Mouse (Mus musculus): ENCODE data around the gene Olfr1346.
A peak's percentile ranks its signal among the peaks of the same experiment; 100 is the strongest.
"Not testable (repeated sequence)": the region's sequence is repeated elsewhere in the genome, so short reads cannot be mapped to it uniquely, and the experiment has no call there.

Gene Olfr1346

DNA sequence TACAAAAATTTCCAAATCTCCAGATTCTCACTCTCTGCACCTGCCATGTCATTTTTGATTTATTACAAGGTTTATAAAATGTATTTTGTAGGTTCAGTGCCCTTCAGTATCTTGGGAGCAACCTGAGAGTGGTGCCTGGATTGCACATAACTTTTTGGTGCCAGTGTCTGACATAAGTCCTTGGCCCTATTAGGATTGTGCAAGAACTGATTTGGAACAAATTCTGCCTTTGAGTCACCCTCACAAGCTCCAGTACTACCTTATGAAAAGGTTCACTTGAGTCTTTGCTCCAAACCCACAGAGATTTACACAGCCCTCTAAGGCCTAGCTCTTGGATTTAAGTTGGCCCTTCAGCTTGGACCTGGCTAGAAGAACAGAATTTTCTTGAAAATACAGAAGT lies at the start of gene Olfr1346:
Gene Olfr1346, plus strand, starts transcription at position 151 of the 400 bp plus-strand sequence.
- DNase-seq (ENCODE audit: low read depth, low spot score) = no peak

DNA sequence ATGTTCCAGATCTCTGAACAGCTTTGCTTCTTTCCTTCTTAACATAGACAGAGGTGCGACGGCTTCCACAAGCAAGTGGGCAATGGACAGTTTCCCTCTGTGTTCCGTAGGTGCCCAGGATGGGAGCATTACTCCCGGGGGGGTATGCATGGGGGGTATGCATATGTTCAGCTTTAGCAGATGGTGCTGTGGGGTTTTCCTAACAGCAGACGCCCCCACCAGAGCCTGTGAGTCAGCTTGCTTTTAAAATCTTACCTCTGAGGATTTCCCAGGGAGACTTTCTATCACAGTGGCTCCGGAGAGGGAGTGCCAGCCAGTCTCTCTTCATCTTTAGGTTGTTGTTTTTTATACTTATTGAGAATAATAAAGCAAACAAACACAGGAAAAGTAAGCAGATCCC lies 47.0 kb upstream of the Olfr1346 start:
- DNase-seq (ENCODE audit: low read depth, low spot score) = no peak

DNA sequence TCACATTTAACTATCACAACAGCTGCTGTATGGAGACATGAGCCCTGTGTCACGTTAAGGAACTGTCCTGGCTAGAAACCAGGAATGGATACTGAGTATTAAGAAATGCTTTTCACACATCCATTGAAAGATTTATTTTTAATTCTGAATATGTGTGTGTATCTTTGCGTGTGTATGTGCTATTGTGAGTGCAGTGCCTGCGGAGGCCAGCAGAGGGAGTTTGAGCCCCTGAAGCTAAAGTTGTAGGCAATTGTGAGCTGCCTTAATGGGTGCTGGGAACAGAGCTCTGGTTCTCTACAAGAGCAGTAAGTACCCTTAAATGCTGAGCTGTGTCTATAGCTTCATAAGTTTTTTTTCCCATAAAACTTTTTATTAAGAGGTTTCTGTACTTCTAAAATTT lies 37.5 kb upstream of the Olfr1346 start:
- no peak for DNase-seq (ENCODE audit: low read depth, low spot score)

DNA sequence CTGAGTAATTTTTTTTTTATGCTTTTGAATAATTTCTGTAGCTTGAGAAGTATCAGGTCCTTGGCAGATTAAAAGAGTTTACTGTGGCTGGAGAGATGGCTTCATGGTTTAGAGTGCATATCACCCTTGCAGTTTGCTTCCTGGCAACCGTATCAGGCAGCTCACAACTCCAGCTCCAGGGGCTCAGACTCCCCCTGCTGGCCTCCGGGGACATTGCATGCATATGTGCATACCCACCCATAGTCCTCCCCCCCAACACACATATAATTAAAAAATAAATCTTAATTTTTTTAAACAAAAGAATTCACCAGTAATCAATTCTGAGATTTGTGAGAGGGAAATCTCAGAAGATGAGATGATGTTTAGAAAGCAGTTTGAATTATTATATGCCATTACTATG lies 36.6 kb upstream of the Olfr1346 start:
- peak; percentile 5 for DNase-seq (ENCODE audit: low read depth, low spot score)

DNA sequence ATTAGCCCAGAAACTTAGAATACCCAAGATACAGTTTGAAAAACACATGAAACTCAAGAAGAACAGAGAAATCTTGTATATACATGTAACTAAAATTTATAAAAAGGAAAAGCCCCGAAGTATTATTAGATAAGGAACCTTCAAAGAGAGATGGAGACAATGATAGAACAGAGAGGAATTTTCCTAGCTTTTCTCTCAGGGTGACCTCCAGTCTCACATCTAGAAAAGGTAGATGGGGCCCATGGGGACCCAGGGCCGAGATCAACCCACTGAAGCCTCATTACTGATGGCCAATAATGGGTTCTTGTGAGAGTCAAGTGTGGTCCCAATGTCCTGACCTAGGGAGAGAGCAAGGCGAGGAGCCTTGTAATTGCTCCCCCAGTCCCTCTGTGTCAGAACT lies 28.5 kb upstream of the Olfr1346 start, which contains the start of gene Olfr1344:
Gene Olfr1344, plus strand, starts transcription at position 301 of the 400 bp plus-strand sequence.
- DNase-seq (ENCODE audit: low read depth, low spot score) = no peak

DNA sequence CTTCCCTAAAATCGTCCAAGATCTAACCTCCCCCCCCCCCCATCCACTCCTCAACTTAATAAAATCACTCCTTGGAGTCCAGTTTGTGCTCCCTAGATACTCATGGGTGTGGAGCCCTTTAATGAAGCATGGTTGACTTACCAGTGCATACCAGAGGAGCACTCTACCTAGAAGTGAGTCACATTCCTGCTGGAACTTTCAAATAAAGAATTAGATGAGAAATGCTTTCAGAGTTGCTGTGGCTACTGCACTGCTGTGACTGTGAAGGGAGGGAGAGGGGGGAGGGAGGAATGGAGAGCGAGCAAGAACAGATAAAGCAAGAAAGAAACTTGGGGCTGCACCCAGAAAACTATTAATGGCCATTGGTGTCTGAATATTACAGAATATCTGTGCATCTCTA lies 25.7 kb upstream of the Olfr1346 start:
- DNase-seq (ENCODE audit: low read depth, low spot score) = no peak

DNA sequence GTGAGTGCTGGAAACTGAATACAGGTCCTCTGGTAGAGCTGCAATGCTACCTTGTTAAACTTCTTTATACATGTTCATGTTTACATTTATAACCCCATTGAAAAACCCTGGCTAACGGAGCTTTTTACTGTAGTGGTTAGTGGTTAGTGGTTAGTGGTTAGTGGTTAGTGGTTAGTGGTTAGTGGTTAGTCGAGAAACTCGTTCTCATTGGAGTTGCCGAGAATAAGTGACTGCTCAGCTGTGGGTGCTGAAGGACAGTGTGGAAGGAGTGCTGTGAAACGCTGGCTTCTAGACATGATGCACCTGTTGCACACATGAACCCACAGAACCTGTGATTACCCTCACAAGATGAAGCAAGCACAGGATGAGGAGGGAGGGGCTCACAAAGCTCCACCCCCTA lies 19.1 kb upstream of the Olfr1346 start:
- DNase-seq (ENCODE audit: low read depth, low spot score) = no peak

DNA sequence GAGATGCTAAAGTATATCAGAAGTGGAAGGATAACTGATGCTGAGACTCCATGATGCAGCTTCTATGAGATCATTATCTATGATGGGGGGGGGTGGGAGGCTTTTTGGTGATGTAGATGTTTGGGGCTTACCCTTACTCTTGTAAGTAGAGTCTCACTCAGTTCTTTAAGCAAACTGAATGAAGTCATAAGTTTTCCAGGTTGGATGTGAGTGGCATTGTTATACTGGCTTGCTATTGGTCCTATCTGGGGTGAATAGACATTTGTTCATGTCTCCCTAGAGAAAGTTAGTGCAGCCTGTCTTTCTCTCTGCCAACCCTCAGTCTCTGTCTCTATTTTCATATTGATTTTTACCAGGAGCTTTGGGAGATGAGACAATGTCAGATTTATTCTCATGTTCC lies 11.0 kb upstream of the Olfr1346 start, which contains the start of gene Olfr1336:
Gene Olfr1336, plus strand, starts transcription at position 301 of the 400 bp plus-strand sequence.
- no peak for DNase-seq (ENCODE audit: low read depth, low spot score)

DNA sequence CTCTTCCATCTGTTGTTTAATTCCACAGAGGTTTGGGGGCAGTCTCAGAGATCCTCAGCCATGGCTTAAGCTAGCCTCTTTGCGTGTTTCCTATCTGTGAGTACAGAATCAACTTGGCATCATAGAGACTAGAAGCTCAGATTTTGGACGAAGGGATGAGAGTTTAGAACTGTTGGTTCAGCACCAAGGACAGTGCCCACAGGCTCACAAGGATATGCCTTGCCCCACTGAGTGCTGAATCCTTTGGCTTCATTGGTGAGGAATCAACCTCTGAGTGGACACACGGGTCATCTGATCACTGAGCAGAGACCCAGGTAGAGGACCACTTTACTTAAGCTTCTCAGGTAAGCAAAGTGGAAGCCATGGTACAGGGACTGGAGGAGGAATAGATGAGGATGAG lies 10.5 kb upstream of the Olfr1346 start:
- DNase-seq (ENCODE audit: low read depth, low spot score) = no peak

DNA sequence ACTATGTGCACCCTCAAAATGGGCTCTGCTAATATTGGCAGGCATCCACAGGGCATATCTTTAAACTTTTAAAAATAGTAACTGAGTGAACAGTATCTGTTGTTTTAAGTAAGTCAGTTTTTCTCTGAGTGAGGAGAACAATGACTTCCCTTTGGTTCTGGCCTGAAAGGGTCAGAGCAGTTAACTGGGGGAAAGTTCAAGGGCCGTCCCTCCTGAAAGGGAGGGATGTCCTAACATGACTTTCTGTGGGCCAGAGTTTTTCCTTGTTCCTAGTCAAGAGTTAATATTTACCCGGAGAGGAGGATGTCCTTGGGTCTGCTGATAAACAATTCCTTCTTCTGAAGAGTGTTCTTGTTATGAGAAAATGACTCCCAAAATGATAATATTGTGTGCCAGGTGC lies 10.7 kb downstream of the Olfr1346 start:
- not testable (repeated sequence) for DNase-seq (ENCODE audit: low read depth, low spot score)

DNA sequence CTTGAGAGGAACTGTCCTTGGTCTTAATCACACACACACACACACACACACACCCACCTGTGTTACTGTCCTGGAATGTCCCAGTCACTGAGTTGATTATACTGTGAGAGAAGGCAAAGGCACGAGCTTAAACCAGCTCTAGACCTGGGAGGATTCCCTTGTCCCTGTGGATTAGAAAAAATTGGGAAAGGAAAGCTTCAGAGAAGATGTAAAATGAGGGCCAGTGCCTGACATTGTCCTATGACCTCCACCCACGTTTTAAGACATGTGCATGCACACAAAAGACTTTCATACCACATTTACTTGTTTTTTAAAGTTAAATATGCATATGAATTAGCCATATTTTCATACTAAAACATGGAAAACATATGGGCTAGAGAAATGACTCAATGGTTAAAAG lies 19.9 kb downstream of the Olfr1346 start, which contains the start of gene Olfr5:
Gene Olfr5, minus strand, starts transcription at position 101 of the 400 bp plus-strand sequence.
- no peak for DNase-seq (ENCODE audit: low read depth, low spot score)

DNA sequence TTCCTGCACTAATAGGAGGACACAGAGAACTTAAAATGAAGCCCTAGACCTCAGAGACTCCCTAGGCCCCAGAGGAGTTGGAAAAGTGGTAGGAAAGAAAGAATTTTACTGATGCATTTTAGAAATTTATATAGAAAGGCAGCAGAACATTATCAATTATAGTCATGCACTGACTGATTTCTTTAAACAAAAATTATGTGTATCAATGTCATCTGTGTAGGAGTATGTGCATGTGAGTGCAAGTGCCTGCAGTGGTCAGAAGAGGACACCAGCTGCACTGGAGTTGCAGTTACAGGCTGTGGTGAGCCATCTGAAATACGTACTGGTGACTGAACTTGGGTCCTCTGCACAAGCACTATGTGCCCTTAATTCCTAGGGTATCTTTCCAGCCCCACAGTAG lies 32.8 kb downstream of the Olfr1346 start, which contains the start of gene Olfr1347:
Gene Olfr1347, minus strand, starts transcription at position 101 of the 400 bp plus-strand sequence.
- no peak for DNase-seq (ENCODE audit: low read depth, low spot score)

DNA sequence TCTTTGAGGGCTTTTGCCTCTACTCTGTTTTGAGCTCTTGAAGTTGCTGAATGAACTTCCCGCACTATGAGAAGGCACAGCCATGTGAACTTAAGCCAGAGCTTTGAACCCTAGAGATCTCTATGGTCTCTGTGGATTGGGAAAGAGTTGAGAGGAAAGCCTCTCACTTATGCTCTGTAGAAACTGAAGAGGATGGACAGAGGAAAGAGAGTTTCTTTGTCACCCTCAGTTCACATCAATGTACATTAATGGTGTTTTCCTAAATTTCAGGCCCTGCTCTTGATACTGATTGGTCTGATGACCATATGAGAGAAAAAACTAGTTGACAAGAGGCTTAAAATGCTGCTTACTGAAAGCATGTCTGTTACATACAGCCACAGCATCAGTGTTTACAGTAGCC lies 41.7 kb downstream of the Olfr1346 start, which contains the start of gene Olfr1348:
Gene Olfr1348, minus strand, starts transcription at position 101 of the 400 bp plus-strand sequence.
- DNase-seq (ENCODE audit: low read depth, low spot score) = no peak

DNA sequence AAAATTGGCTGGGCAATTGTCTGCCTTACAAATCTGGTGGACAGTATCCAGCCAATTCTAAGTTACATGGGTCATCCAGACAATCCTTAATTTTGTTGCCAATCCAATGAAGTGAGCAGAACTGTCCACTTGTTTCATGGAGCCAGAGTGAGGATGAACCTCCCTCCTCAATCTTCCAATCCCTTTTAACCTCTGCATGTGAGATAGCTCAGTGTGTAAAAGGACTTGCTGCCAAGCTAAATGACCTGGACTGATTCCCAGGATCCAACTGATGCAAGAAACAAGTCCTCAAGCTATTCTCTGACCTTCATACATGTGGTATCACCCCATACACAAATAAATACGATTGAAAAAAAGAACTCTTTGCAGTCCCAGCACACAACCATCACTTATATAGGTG lies 54.8 kb downstream of the Olfr1346 start:
- no peak for DNase-seq (ENCODE audit: low read depth, low spot score)

DNA sequence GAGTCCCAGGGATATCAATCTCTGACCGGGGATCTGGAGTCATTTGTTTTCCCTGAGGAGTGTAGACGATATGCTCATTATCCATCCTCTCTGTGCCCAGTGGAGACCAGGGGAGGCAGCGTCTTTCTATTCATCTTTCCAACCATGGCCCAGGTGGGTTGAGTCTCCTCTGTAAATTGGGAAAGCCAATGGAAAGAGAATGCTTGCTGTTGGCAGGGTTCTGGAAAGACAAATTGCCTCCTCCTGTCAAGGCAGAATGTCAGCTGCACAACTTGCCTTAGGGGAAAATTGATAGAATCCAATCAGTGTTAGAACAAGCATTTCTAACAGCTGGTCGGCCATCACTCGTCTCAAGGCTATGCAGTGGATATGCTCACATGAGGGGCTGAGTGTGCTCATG lies 55.9 kb downstream of the Olfr1346 start, which contains the start of gene Olfr1349:
Gene Olfr1349, minus strand, starts transcription at position 101 of the 400 bp plus-strand sequence.
- no peak for DNase-seq (ENCODE audit: low read depth, low spot score)

DNA sequence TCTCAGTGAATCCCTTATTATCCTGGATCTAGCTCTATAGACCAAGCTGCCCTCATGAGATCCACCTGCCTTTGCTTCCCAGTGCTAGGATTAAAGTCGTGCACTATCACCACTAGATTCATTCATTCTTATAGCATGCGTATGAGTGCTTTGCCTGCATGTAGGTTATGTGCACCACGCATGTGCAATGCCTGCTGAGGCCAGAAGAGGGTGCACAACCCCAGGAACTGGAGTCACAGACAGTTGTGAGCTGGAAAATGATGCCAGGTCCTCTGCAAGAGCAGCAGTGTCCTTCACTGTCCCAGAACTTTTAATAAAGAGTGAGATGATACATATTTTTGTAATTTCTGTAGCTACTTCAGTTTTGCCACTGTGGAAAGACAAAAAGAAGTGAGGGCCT lies 58.1 kb downstream of the Olfr1346 start:
- no peak for DNase-seq (ENCODE audit: low read depth, low spot score)

DNA sequence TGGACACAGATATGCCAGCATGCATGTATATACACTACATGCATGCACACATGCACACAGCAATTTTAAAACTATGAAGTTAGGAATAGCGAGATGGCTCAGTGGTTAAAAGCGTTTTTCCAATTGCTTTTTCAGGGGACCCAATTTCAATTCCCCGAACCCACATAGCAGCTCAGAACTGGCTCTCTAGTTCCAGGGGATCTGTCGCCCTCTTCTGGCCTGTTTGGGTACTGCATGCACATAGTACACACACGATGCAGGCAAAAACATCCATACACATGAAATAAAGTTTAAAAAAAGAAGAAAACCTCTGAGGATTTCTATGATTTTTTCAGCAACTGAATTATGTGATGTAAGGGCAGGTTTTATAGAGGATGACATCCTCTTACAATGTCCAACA lies 59.2 kb downstream of the Olfr1346 start:
- no peak for DNase-seq (ENCODE audit: low read depth, low spot score)

Measured in skeletal muscle tissue, adult 2 months (tissue).